Mouse (Mus musculus) myocyte (in vitro differentiated cells): ENCODE measurements at regions not wholly inside any gene's neighbourhood (a gene's known extent, or its start where the extent isn't known, plus 50 kb on each side); places are given as distances from the start of the nearest gene placed in this dataset.

Source experiments
- H3K27me3 ChIP-seq: one replicate; pipeline ENCODE4 v1.6.1; 2011; ENCODE audit not compliant: control insufficient read depth, insufficient read depth, insufficient read length
- H3K36me3 ChIP-seq: one replicate; pipeline ENCODE4 v1.6.1; 2011; ENCODE audit not compliant: control insufficient read depth, insufficient read depth
- H3K4me2 ChIP-seq: one replicate; pipeline ENCODE4 v1.6.1; 2011; ENCODE audit warnings: low read depth, control low read depth
- H3K4me3 ChIP-seq: one replicate; pipeline ENCODE4 v1.5.1; 2011; ENCODE audit warnings: mild to moderate bottlenecking, control low read depth, moderate library complexity
- H3K79me2 ChIP-seq: one replicate; pipeline ENCODE4 v1.6.1; 2011; ENCODE audit not compliant: control insufficient read depth, insufficient read depth
- H3ac ChIP-seq: one replicate; pipeline ENCODE4 v1.6.1; 2011; ENCODE audit not compliant: control insufficient read depth, insufficient read length
- CEBPB ChIP-seq: IDR thresholded peaks from 2 replicates; pipeline ENCODE4 v1.6.1; 2011; ENCODE audit warnings: mild to moderate bottlenecking, moderate library complexity; ENCODE audit not compliant: poor library complexity, insufficient read depth, severe bottlenecking
- E2F4 ChIP-seq: IDR thresholded peaks from one replicate; pipeline ENCODE4 v1.6.1; 2011; ENCODE audit warnings: mild to moderate bottlenecking, control low read depth, moderate library complexity; ENCODE audit not compliant: insufficient read depth
- MAX ChIP-seq: IDR thresholded peaks from one replicate; pipeline ENCODE4 v1.6.1; 2011; ENCODE audit warnings: low read depth, mild to moderate bottlenecking, control low read depth
- MYOD1 ChIP-seq, 3 experiments: IDR thresholded peaks; one replicate each; pipeline ENCODE4 v1.6.1; 2011; ENCODE audit warnings: control low read depth in 2 of 3, low read depth in 2 of 3, mild to moderate bottlenecking in 2 of 3, moderate library complexity in 1 of 3; ENCODE audit not compliant: insufficient read length in 2 of 3, control insufficient read depth in 1 of 3
- MYOG ChIP-seq, 3 experiments: IDR thresholded peaks; one replicate each; pipeline ENCODE4 v1.6.1; 2011; ENCODE audit warnings: control low read depth in 2 of 3, low read depth in 2 of 3, mild to moderate bottlenecking in 2 of 3; ENCODE audit not compliant: insufficient read length in 2 of 3, control insufficient read depth in 1 of 3, insufficient read depth in 1 of 3
- POLR2A ChIP-seq: IDR thresholded peaks from one replicate; pipeline ENCODE4 v1.6.1; 2011; ENCODE audit warnings: low read depth, mild to moderate bottlenecking, control low read depth, moderate library complexity; ENCODE audit not compliant: insufficient read length
- POLR2AphosphoS2 ChIP-seq: IDR thresholded peaks from one replicate; pipeline ENCODE4 v1.6.1; 2011; ENCODE audit warnings: low read depth, control low read depth; ENCODE audit not compliant: insufficient read length
- REST ChIP-seq: IDR thresholded peaks from one replicate; pipeline ENCODE4 v1.6.1; 2011; ENCODE audit warnings: mild to moderate bottlenecking, control low read depth, moderate library complexity; ENCODE audit not compliant: insufficient read depth, insufficient read length
- SRF ChIP-seq: IDR thresholded peaks from one replicate; pipeline ENCODE4 v1.6.1; 2011; ENCODE audit warnings: low read depth; ENCODE audit not compliant: control insufficient read depth, insufficient read length
- TCF12 ChIP-seq: IDR thresholded peaks from one replicate; pipeline ENCODE4 v1.6.1; 2011; ENCODE audit warnings: mild to moderate bottlenecking, control low read depth; ENCODE audit not compliant: poor library complexity, insufficient read depth, severe bottlenecking
- TCF3 ChIP-seq: IDR thresholded peaks from one replicate; pipeline ENCODE4 v1.6.1; 2011; ENCODE audit warnings: low read depth, control low read depth; ENCODE audit not compliant: insufficient read length
- USF1 ChIP-seq: IDR thresholded peaks from one replicate; pipeline ENCODE4 v1.6.1; 2011; ENCODE audit warnings: low read depth, mild to moderate bottlenecking, control low read depth, moderate library complexity

DNA sequence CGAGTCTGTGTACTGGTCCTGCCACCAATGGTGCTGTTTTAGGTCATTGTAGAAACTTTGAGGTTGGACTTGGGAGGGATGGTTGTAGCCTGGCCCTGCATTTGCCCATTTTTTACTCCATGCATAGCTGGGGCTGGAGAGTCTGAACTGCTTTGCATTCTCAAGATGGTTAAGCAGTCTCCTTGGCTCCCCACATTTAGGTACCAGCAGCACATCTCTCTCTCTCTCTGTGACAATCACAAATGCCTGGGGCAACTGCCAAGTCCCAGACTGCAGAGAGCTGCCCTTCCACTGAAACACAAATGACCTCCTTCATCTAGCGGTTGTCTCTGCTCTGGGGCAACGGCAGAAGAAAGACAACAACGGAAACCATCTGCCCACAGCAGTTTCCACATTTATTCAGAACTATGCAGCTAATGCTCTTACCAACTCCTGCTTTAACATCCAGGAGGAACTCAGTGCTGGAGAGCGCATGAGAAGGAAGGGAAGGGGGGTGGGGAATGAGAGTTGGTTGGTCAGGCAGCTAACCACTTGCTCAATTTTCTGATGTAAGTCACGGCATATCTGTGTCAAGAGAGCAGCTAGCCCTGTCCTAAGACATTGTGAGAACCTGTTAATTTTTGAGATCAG lies 269.9 kb downstream of the Rnf144a start:
- no peak overlapping the region for H3K4me2 ChIP-seq
- H3K79me2 ChIP-seq = no peaks in the 10 kb centered on the region
- no peak overlapping the region for H3ac ChIP-seq
- no peaks in the 10 kb centered on the region for H3K27me3 ChIP-seq
- H3K36me3 ChIP-seq = no peaks in the 10 kb centered on the region
- no peak overlapping the region for H3K4me3 ChIP-seq
- no peak for TF ChIP-seq REST

DNA sequence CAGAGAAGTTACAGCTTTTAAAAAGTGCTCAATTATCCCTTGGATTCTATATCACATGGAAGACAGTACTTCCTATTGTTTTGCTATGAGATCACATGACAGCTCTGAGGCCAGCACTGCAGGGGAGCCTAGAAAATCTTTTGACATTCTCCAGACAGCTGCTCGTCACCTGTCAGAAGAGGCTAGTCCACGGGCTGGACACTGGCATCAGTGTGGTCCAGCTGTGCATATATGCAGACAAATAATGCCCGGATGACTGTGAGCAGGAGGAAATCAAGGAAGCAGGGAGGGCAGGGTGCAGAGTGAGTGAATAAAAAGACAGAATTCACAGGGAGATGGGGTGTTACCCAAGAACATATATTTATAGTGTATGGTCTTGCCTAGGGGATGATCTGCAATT lies 270.4 kb downstream of the Rnf144a start:
- H3K4me2 ChIP-seq = no peak overlapping the region
- no peaks in the 10 kb centered on the region for H3K27me3 ChIP-seq
- no peak overlapping the region for H3K4me3 ChIP-seq
- no peaks in the 10 kb centered on the region for H3K36me3 ChIP-seq
- no peaks in the 10 kb centered on the region for H3K79me2 ChIP-seq
- TF ChIP-seq POLR2A (no peak), SRF (no peak), MAX (no peak), TCF3 (no peak), USF1 (no peak), MYOD1 (IDR thresholded peaks at IDR 0.05; ENCODE audit: control insufficient read depth in 1 of 3, insufficient read length in 2 of 3, low read depth in 2 of 3) (no peak), POLR2AphosphoS2 (no peak), TCF12 (no peak), MYOG (IDR thresholded peaks at IDR 0.05; ENCODE audit: control insufficient read depth in 1 of 3, insufficient read depth in 1 of 3, insufficient read length in 2 of 3, low read depth in 2 of 3) (no peak), REST (no peak), CEBPB (no peak), E2F4 (no peak)
- H3ac ChIP-seq = no peak overlapping the region

DNA sequence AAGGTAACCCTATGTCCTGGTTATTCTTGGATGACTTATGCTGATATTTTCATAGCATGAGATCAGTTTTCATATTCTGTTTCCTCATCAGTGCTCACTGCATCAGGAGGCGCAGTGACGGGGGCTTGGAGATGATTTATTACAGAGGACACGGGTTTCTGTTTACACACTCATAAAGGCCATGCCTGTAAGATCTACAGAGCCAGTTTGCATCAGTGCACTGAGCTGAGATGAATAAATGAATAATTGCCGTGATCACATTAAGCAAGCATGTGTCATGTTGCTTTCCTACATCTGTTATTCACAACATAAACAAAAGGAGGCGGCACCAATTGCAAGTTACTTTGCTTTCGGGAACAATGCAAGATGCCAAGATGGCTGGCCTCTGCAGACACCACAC lies 271.6 kb downstream of the Rnf144a start:
- Histone ChIP-seq H3K79me2 (no peaks in the 10 kb centered on the region), H3K4me2 (no peak overlapping the region), H3K36me3 (no peaks in the 10 kb centered on the region), H3ac (no peak overlapping the region), H3K27me3 (no peaks in the 10 kb centered on the region), H3K4me3 (no peak overlapping the region)
- TF ChIP-seq TCF3 = no peak
- no peak for TF ChIP-seq USF1
- TF ChIP-seq REST = no peak
- TF ChIP-seq SRF = no peak
- TF ChIP-seq CEBPB = no peak
- no peak for TF ChIP-seq POLR2AphosphoS2
- no peak for TF ChIP-seq POLR2A
- TF ChIP-seq MYOG (IDR thresholded peaks at IDR 0.05; ENCODE audit: control insufficient read depth in 1 of 3, insufficient read depth in 1 of 3, insufficient read length in 2 of 3, low read depth in 2 of 3) = no peak
- no peak for TF ChIP-seq E2F4

GRCm38 (mm10) chr12:26130811-26131210 lies 284.2 kb downstream of the Rnf144a start:
- H3K4me2 ChIP-seq = no peak overlapping the region
- H3K79me2 ChIP-seq = no peaks in the 10 kb centered on the region
- no peaks in the 10 kb centered on the region for H3K27me3 ChIP-seq
- no peak overlapping the region for H3ac ChIP-seq
- no peaks in the 10 kb centered on the region for H3K36me3 ChIP-seq
- TF ChIP-seq POLR2A = no peak
- TF ChIP-seq MYOG (IDR thresholded peaks at IDR 0.05; ENCODE audit: control insufficient read depth in 1 of 3, insufficient read depth in 1 of 3, insufficient read length in 2 of 3, low read depth in 2 of 3) = no peak
- TF ChIP-seq REST = no peak
- no peak for TF ChIP-seq TCF12
- no peak for TF ChIP-seq TCF3
- no peak for TF ChIP-seq POLR2AphosphoS2
- TF ChIP-seq E2F4 = no peak
- no peak for TF ChIP-seq MAX
- no peak for TF ChIP-seq SRF
- TF ChIP-seq USF1 = no peak
- no peak for TF ChIP-seq CEBPB
- no peak for TF ChIP-seq MYOD1 (IDR thresholded peaks at IDR 0.05; ENCODE audit: control insufficient read depth in 1 of 3, insufficient read length in 2 of 3, low read depth in 2 of 3)
- H3K4me3 ChIP-seq = no peak overlapping the region

DNA sequence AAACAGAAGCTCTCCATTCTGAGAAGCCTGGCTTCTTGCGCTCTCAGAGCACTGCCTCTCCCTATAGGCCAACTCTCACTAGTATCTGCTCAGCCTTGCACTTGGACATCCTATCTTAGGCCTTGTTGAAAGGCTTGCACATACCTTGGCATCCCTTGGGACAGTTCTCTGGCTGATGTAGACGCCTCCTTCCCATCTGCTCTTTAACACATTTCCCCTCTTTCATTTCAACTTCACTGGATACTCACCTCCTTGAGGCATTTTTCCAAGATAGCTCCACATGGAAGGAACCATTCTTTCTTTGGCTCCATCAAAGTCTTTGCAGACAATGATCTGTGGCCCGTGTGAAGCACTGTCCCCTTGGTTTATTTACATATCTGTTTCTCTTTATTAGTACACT lies 285.0 kb downstream of the Rnf144a start:
- H3K36me3 ChIP-seq = no peaks in the 10 kb centered on the region
- TF ChIP-seq REST (no peak), TCF12 (no peak)
- no peak overlapping the region for H3K4me3 ChIP-seq
- H3K27me3 ChIP-seq = no peaks in the 10 kb centered on the region
- H3ac ChIP-seq = no peak overlapping the region
- H3K4me2 ChIP-seq = no peak overlapping the region
- no peaks in the 10 kb centered on the region for H3K79me2 ChIP-seq
